Mouse (Mus musculus) midbrain, embryonic 14.5 days (tissue): ENCODE measurements around the gene Kdm2b. TPM values are rescaled to one million over a fixed set of nuclear protein-coding genes. Genes with fewer than 3 reads are reported as not detected.

Experiments
- ATAC-seq: fragments of 200-750 bp; cut with Nextera tagmentation; 2 replicates; pipeline ENCODE4 v1.8.0; 2017; ENCODE audit warnings: moderate number of reproducible peaks, moderate library complexity; ENCODE audit not compliant: low FRiP score, low TSS enrichment
- DNase-seq: peaks from one replicate; pipeline ENCODE4 v3.0.0-alpha.2; 2015
- H3K27ac ChIP-seq: fragments of 300-500 bp; sonication (generic); replicated peaks from 2 replicates; pipeline ENCODE4 v1.5.1; 2014; ENCODE audit warnings: mild to moderate bottlenecking, low read depth, low read length, moderate library complexity
- H3K27me3 ChIP-seq: fragments of 300-500 bp; sonication (generic); 2 replicates; pipeline ENCODE4 v1.6.1; 2014; ENCODE audit warnings: low read length, control low read depth, mixed read lengths; ENCODE audit not compliant: control insufficient read depth, insufficient read depth
- H3K36me3 ChIP-seq: fragments of 300-500 bp; sonication (generic); 2 replicates; pipeline ENCODE4 v1.6.1; 2014; ENCODE audit warnings: low read length, control low read depth; ENCODE audit not compliant: control insufficient read depth, insufficient read depth
- H3K4me1 ChIP-seq: fragments of 300-500 bp; sonication (generic); 2 replicates; pipeline ENCODE4 v1.6.1; 2014; ENCODE audit warnings: mild to moderate bottlenecking, antibody characterized with exemption, low read length, control low read depth; ENCODE audit not compliant: control insufficient read depth, insufficient read depth
- H3K4me2 ChIP-seq: fragments of 300-500 bp; sonication (generic); 2 replicates; pipeline ENCODE4 v1.6.1; 2014; ENCODE audit warnings: mild to moderate bottlenecking, low read length, moderate library complexity
- H3K4me3 ChIP-seq: fragments of 300-500 bp; sonication (generic); replicated peaks from 2 replicates; pipeline ENCODE4 v1.5.1; 2014; ENCODE audit warnings: low read depth, low read length
- H3K9ac ChIP-seq: fragments of 300-500 bp; sonication (generic); replicated peaks from 2 replicates; pipeline ENCODE4 v1.6.1; 2014; ENCODE audit warnings: mild to moderate bottlenecking, low read length, moderate library complexity
- H3K9me3 ChIP-seq: fragments of 300-500 bp; sonication (generic); 2 replicates; pipeline ENCODE4 v1.6.1; 2016; ENCODE audit warnings: low read length, control low read depth, mixed read lengths; ENCODE audit not compliant: control insufficient read depth
- WGBS: fragments of 180-500 bp; shearing (Covaris S2); extraction: QIAGEN DNeasy Blood & Tissue Kit; methylation state at CpG from one replicate; pipeline ENCODE4 v1.1.7; 2014; 5-methylcytosine and 5-hydroxymethylcytosine counted together
- polyA plus RNA-seq: library from polyadenylated mRNA; unstranded; fragments of >200 nt; fragmentation: Nextera tagmentation; extraction: Ambion mirVana; gene quantifications from 2 replicates; pipeline ENCODE4 v1.2.1, GENCODE M21; 2014

Gene Kdm2b
- polyA plus RNA-seq, 1 experiment from 2014 or later = 99.9 TPM

DNA sequence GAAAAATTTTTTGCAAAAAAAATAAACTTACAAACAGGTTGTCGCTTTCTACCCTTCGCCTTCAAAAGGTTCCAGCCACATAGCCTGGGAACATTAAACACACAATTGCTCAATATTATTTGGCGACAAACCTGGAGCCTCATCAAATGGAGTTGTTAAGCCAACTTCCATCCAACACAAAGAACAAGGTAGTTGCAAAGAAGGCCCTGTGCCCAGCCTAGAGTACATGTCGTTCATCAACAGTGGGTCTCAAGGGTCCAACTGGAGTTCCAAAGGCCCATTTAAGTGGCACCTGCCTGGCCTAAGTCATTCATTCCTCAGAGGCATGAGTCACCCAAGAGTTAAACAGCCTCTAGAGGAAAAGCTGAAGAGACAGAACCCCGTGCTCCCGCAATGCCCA, 52.6 kb downstream of the Kdm2b start:
- H3K27ac ChIP-seq = no peak overlapping the region
- no peaks in the 10 kb centered on the region for H3K9me3 ChIP-seq
- WGBS = 91% methylated on average over 6 of the region's 6 CpGs
- ATAC-seq (no peak), DNase-seq (no peak)
- H3K4me2 ChIP-seq = no peak overlapping the region
- H3K4me3 ChIP-seq = no peak overlapping the region
- H3K4me1 ChIP-seq = no peaks in the 10 kb centered on the region
- H3K36me3 ChIP-seq = peaks cover 8% of the 10 kb centered on the region
- no peak overlapping the region for H3K9ac ChIP-seq
- H3K27me3 ChIP-seq = no peaks in the 10 kb centered on the region

DNA sequence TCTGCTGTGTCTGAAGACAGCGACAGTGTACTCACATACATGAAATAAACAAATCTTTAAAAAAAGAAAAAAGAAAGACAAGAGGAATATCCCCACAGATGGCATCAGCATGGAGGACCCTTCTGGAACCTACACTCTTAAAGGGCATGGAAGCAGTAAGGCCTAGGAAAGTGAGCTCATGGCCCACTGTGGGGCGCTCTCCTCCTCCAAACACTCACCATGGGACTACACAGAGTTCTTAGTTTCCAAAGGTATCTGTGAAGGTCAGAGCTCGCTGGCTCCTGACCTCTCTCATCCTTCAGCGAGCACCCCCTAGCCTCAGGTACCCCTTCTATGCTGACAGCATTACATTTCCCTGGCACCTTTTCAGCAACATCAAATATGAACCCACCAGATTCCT, 53.8 kb downstream of the Kdm2b start:
- Histone ChIP-seq H3K9me3 (no peaks in the 10 kb centered on the region), H3K4me3 (no peak overlapping the region), H3K9ac (no peak overlapping the region), H3K4me1 (no peaks in the 10 kb centered on the region), H3K27me3 (no peaks in the 10 kb centered on the region), H3K27ac (no peak overlapping the region), H3K4me2 (no peak overlapping the region), H3K36me3 (peaks cover 12% of the 10 kb centered on the region)
- WGBS = 87% methylated on average over 4 of the region's 4 CpGs
- DNase-seq (no peak), ATAC-seq (no peak)

- ATAC-seq = no peak
- no peaks in the 10 kb centered on the region for H3K9me3 ChIP-seq
- H3K9ac ChIP-seq = no peak overlapping the region
- WGBS = 80% methylated on average over 7 of the region's 7 CpGs
- H3K27ac ChIP-seq = no peak overlapping the region
- no peaks in the 10 kb centered on the region for H3K27me3 ChIP-seq
- no peak overlapping the region for H3K4me2 ChIP-seq
- DNase-seq = no peak
- no peak overlapping the region for H3K4me3 ChIP-seq
- peaks cover 12% of the 10 kb centered on the region for H3K36me3 ChIP-seq
- no peaks in the 10 kb centered on the region for H3K4me1 ChIP-seq
These were observed 58.6 kb downstream of the Kdm2b start for GRCm38 (mm10) chr5:122930991-122931390.

- no peaks in the 10 kb centered on the region for H3K4me1 ChIP-seq
- H3K4me3 ChIP-seq = no peak overlapping the region
- DNase-seq (no peak), ATAC-seq (no peak)
- no peaks in the 10 kb centered on the region for H3K27me3 ChIP-seq
- H3K9ac ChIP-seq = no peak overlapping the region
- no peak overlapping the region for H3K4me2 ChIP-seq
- H3K27ac ChIP-seq = no peak overlapping the region
- peaks cover 7% of the 10 kb centered on the region; the same call in 1 of the 2 replicates for H3K36me3 ChIP-seq
- no peaks in the 10 kb centered on the region for H3K9me3 ChIP-seq
- 83% methylated on average over 3 of the region's 3 CpGs for WGBS
These were observed 61.3 kb downstream of the Kdm2b start for GRCm38 (mm10) chr5:122928293-122928692.

DNA sequence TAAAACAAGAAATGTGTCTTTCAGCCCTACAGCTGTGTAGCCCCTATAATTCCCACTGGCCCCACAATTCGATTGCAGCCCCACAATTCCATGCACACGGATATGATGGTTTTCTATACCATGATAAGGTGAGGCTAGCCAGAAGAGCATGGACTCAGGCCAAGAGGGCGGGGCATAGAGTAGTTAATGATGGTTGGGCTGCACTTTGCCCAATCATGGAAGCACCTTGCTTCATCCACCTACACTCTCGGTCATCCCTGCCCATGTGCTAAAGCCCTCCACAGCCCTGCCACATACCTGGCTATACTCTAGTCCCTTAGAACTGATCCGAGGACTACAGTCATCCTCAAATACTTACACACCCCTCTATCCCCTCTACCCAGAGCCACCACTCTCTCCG, 61.9 kb downstream of the Kdm2b start:
- Histone ChIP-seq H3K27me3 (no peaks in the 10 kb centered on the region), H3K9ac (no peak overlapping the region), H3K4me2 (no peak overlapping the region), H3K4me1 (no peaks in the 10 kb centered on the region), H3K4me3 (no peak overlapping the region), H3K9me3 (no peaks in the 10 kb centered on the region), H3K36me3 (peaks cover 5% of the 10 kb centered on the region; the same call in 1 of the 2 replicates), H3K27ac (no peak overlapping the region)
- ATAC-seq = no peak
- no peak for DNase-seq
- 90% methylated on average over 6 of the region's 6 CpGs for WGBS

DNA sequence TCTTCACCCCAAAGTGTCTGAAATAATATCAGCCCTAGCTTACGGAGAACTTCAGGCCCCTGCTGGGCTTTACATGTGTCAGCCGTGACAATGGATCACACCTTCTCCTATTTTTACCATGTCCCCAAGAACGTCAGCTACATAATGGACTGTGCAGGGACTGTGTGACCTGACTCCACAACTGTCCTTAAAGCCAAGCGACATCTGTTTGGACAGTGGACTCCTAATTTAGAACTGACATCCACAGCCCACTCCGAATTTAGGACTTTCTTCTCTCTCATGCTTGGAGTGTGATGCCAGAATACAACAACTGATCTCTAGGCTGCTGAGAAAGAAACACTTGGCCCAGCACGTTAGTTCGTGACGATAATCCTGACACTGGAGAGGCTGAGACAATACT, 62.5 kb downstream of the Kdm2b start:
- DNase-seq = no peak
- Histone ChIP-seq H3K4me2 (no peak overlapping the region), H3K27ac (no peak overlapping the region), H3K4me3 (no peak overlapping the region), H3K4me1 (no peaks in the 10 kb centered on the region), H3K9me3 (no peaks in the 10 kb centered on the region), H3K27me3 (no peaks in the 10 kb centered on the region), H3K9ac (no peak overlapping the region), H3K36me3 (peaks cover 4% of the 10 kb centered on the region; the same call in 1 of the 2 replicates)
- WGBS = 71% methylated on average over 8 of the region's 8 CpGs
- ATAC-seq = no peak

GRCm38 (mm10) chr5:122926341-122926740, 63.3 kb downstream of the Kdm2b start:
- 97% methylated on average over 3 of the region's 3 CpGs for WGBS
- no peaks in the 10 kb centered on the region for H3K9me3 ChIP-seq
- no peak overlapping the region for H3K4me2 ChIP-seq
- no peak for ATAC-seq
- no peak overlapping the region for H3K27ac ChIP-seq
- H3K9ac ChIP-seq = no peak overlapping the region
- no peaks in the 10 kb centered on the region for H3K36me3 ChIP-seq
- H3K27me3 ChIP-seq = no peaks in the 10 kb centered on the region
- no peak for DNase-seq
- no peak overlapping the region for H3K4me3 ChIP-seq
- H3K4me1 ChIP-seq = no peaks in the 10 kb centered on the region

DNA sequence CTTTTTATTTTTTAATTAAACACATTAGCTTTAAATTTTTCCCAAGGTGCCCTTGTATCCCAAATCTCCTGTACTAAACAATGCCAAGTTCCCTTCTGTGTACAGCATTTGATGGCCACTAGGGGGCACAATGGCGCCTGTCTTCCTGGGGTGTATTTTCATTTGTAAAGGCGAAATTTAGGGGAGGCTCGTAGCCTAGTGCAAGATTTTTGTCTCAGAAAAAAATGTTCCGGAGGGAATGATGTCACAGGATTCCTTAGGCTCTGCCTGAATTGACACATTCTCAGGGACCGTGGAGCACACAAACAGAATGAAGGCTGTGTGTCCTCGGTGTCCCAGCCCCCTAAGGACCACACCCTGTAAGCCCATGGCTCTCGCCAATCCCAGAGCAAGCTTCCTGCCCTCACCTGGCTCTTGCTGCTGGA, 64.1 kb downstream of the Kdm2b start:
- Histone ChIP-seq H3K27me3 (no peaks in the 10 kb centered on the region), H3K27ac (no peak overlapping the region), H3K4me1 (no peaks in the 10 kb centered on the region), H3K36me3 (no peaks in the 10 kb centered on the region), H3K9ac (no peak overlapping the region), H3K4me2 (no peak overlapping the region), H3K4me3 (no peak overlapping the region), H3K9me3 (no peaks in the 10 kb centered on the region)
- ATAC-seq = no peak
- WGBS = 37% methylated on average over 7 of the region's 7 CpGs
- DNase-seq = peak; percentile 83

GRCm38 (mm10) chr5:122923871-122924465, 65.7 kb downstream of the Kdm2b start:
- ATAC-seq = no peak
- 95% methylated on average over 10 of the region's 10 CpGs for WGBS
- H3K9ac ChIP-seq = no peak overlapping the region
- H3K27ac ChIP-seq = no peak overlapping the region
- no peaks in the 10 kb centered on the region for H3K36me3 ChIP-seq
- no peak overlapping the region for H3K4me3 ChIP-seq
- H3K27me3 ChIP-seq = no peaks in the 10 kb centered on the region
- H3K9me3 ChIP-seq = no peaks in the 10 kb centered on the region
- no peak for DNase-seq
- H3K4me1 ChIP-seq = no peaks in the 10 kb centered on the region
- H3K4me2 ChIP-seq = no peak overlapping the region
